Mouse (Mus musculus): ENCODE data around the gene Rnf43. TPM values are rescaled to one million over a fixed set of nuclear protein-coding genes. Genes with fewer than 3 reads are reported as not detected.

Gene Rnf43
- polyA plus RNA-seq, 1 experiment from 2014 or later = 4.4 TPM

- peak within 1 kb of the TSS; percentile 79 for H3K9ac ChIP-seq
- peaks cover 20% of the 10 kb centered on the region for H3K36me3 ChIP-seq
- H3K9me3 ChIP-seq (replicated peaks) = no peaks in the 10 kb centered on the region
- ATAC-seq (ENCODE audit: low FRiP score) = peak; percentile 93
- WGBS = under 1% methylated on average over 57 of the region's 57 CpGs
- H3K4me1 ChIP-seq = peaks cover 25% of the 10 kb centered on the region
- peak within 1 kb of the TSS; percentile 82 for H3K4me2 ChIP-seq (replicated peaks)
- H3K27me3 ChIP-seq = peaks cover 14% of the 10 kb centered on the region
- H3K27ac ChIP-seq = peak within 1 kb of the TSS; percentile 75
- peak within 1 kb of the TSS; percentile 69 for H3K4me3 ChIP-seq
Observed at GRCm38 (mm10) chr11:87737175-87737740, 74.7 kb downstream of the Rnf43 start, which contains the start of gene Supt4a. Supt4a (plus strand) TSS chr11:87737552.

GRCm38 (mm10) chr11:87743691-87744090 lies 81.2 kb downstream of the Rnf43 start:
- H3K36me3 ChIP-seq = peaks cover 48% of the 10 kb centered on the region
- no peak overlapping the region for H3K4me2 ChIP-seq (replicated peaks)
- H3K9me3 ChIP-seq (replicated peaks) = no peaks in the 10 kb centered on the region
- H3K4me3 ChIP-seq = no peak overlapping the region
- H3K9ac ChIP-seq = no peak overlapping the region
- no peaks in the 10 kb centered on the region for H3K27me3 ChIP-seq
- no peaks in the 10 kb centered on the region for H3K4me1 ChIP-seq
- H3K27ac ChIP-seq = no peak overlapping the region
- 91% methylated on average over 3 of the region's 3 CpGs for WGBS
- ATAC-seq (ENCODE audit: low FRiP score) = no peak

- Histone ChIP-seq H3K36me3 (peaks cover 43% of the 10 kb centered on the region), H3K27ac (no peak overlapping the region)
Observed at GRCm38 (mm10) chr11:87744964-87745363, 82.4 kb downstream of the Rnf43 start.

GRCm38 (mm10) chr11:87745632-87746555 lies 83.4 kb downstream of the Rnf43 start:
- no peaks in the 10 kb centered on the region for H3K27me3 ChIP-seq
- ATAC-seq (ENCODE audit: low FRiP score) = no peak
- no peaks in the 10 kb centered on the region for H3K9me3 ChIP-seq (replicated peaks)
- 84% methylated on average over 9 of the region's 9 CpGs for WGBS
- H3K27ac ChIP-seq = no peak overlapping the region
- H3K36me3 ChIP-seq = peaks cover 36% of the 10 kb centered on the region
- no peak overlapping the region for H3K9ac ChIP-seq
- H3K4me2 ChIP-seq (replicated peaks) = no peak overlapping the region
- H3K4me1 ChIP-seq = no peaks in the 10 kb centered on the region
- H3K4me3 ChIP-seq = no peak overlapping the region

More at GRCm38 (mm10) chr11:87744964-87745363, 82.4 kb downstream of the Rnf43 start:
- no peaks in the 10 kb centered on the region for H3K27me3 ChIP-seq
- no peak overlapping the region for H3K4me2 ChIP-seq (replicated peaks)
- no peak overlapping the region for H3K9ac ChIP-seq
- H3K4me3 ChIP-seq = no peak overlapping the region
- no peaks in the 10 kb centered on the region for H3K4me1 ChIP-seq
- 83% methylated on average over 4 of the region's 4 CpGs for WGBS
- H3K9me3 ChIP-seq (replicated peaks) = no peaks in the 10 kb centered on the region
- ATAC-seq (ENCODE audit: low FRiP score) = no peak

GRCm38 (mm10) chr11:87747312-87747711 lies 84.8 kb downstream of the Rnf43 start:
- Histone ChIP-seq H3K27ac (no peak overlapping the region), H3K9ac (no peak overlapping the region), H3K4me1 (no peaks in the 10 kb centered on the region), H3K36me3 (peaks cover 27% of the 10 kb centered on the region), H3K4me2 (replicated peaks) (no peak overlapping the region), H3K4me3 (no peak overlapping the region), H3K9me3 (replicated peaks) (no peaks in the 10 kb centered on the region), H3K27me3 (no peaks in the 10 kb centered on the region)
- no peak for ATAC-seq (ENCODE audit: low FRiP score)
- WGBS = 88% methylated on average over 5 of the region's 5 CpGs

GRCm38 (mm10) chr11:87747716-87748115 lies 85.2 kb downstream of the Rnf43 start:
- H3K4me2 ChIP-seq (replicated peaks) = no peak overlapping the region
- H3K27me3 ChIP-seq = no peaks in the 10 kb centered on the region
- H3K27ac ChIP-seq = no peak overlapping the region
- H3K4me3 ChIP-seq = no peak overlapping the region
- 90% methylated on average over 7 of the region's 7 CpGs for WGBS
- H3K9ac ChIP-seq = no peak overlapping the region
- H3K9me3 ChIP-seq (replicated peaks) = no peaks in the 10 kb centered on the region
- no peak for ATAC-seq (ENCODE audit: low FRiP score)
- H3K4me1 ChIP-seq = no peaks in the 10 kb centered on the region
- H3K36me3 ChIP-seq = peaks cover 23% of the 10 kb centered on the region

GRCm38 (mm10) chr11:87748132-87749119 lies 85.9 kb downstream of the Rnf43 start:
- H3K36me3 ChIP-seq = peaks cover 18% of the 10 kb centered on the region
- no peak for ATAC-seq (ENCODE audit: low FRiP score)

GRCm38 (mm10) chr11:87749192-87750042 lies 86.9 kb downstream of the Rnf43 start:
- Histone ChIP-seq H3K9ac (no peak overlapping the region), H3K4me1 (no peaks in the 10 kb centered on the region), H3K27me3 (no peaks in the 10 kb centered on the region; the same call in 1 of the 2 replicates), H3K4me3 (no peak overlapping the region), H3K36me3 (peaks cover 9% of the 10 kb centered on the region), H3K4me2 (replicated peaks) (no peak overlapping the region), H3K9me3 (replicated peaks) (no peaks in the 10 kb centered on the region), H3K27ac (no peak overlapping the region)
- ATAC-seq (ENCODE audit: low FRiP score) = no peak
- 57% methylated on average over 18 of the region's 18 CpGs for WGBS

More at GRCm38 (mm10) chr11:87748132-87749119, 85.9 kb downstream of the Rnf43 start:
- no peaks in the 10 kb centered on the region for H3K9me3 ChIP-seq (replicated peaks)
- no peaks in the 10 kb centered on the region; the same call in 1 of the 2 replicates for H3K27me3 ChIP-seq
- no peak overlapping the region for H3K27ac ChIP-seq
- H3K4me3 ChIP-seq = no peak overlapping the region
- WGBS = 39% methylated on average over 19 of the region's 19 CpGs
- 0 out of 2 replicates have a peak overlapping the region, but pooled peaks have one; percentile 6 for H3K4me2 ChIP-seq (replicated peaks)
- no peaks in the 10 kb centered on the region for H3K4me1 ChIP-seq
- H3K9ac ChIP-seq = no peak overlapping the region

- H3K4me1 ChIP-seq = no peaks in the 10 kb centered on the region
- ATAC-seq (ENCODE audit: low FRiP score) = no peak
Observed at GRCm38 (mm10) chr11:87750043-87750421, 87.5 kb downstream of the Rnf43 start.

GRCm38 (mm10) chr11:87750521-87750920 lies 88.0 kb downstream of the Rnf43 start:
- Histone ChIP-seq H3K4me1 (no peaks in the 10 kb centered on the region), H3K9ac (no peak overlapping the region), H3K36me3 (no peaks in the 10 kb centered on the region), H3K4me2 (replicated peaks) (no peak overlapping the region), H3K4me3 (no peak overlapping the region), H3K27me3 (no peaks in the 10 kb centered on the region; the same call in 1 of the 2 replicates), H3K27ac (no peak overlapping the region), H3K9me3 (replicated peaks) (no peaks in the 10 kb centered on the region)
- 69% methylated on average over 3 of the region's 3 CpGs for WGBS
- ATAC-seq (ENCODE audit: low FRiP score) = no peak

More at GRCm38 (mm10) chr11:87750043-87750421, 87.5 kb downstream of the Rnf43 start:
- H3K4me2 ChIP-seq (replicated peaks) = no peak overlapping the region
- peaks cover 4% of the 10 kb centered on the region; the same call in 1 of the 2 replicates for H3K36me3 ChIP-seq
- H3K27me3 ChIP-seq = no peaks in the 10 kb centered on the region; the same call in 1 of the 2 replicates
- no peaks in the 10 kb centered on the region for H3K9me3 ChIP-seq (replicated peaks)
- no peak overlapping the region for H3K27ac ChIP-seq
- 83% methylated on average over 11 of the region's 11 CpGs for WGBS
- H3K4me3 ChIP-seq = no peak overlapping the region
- no peak overlapping the region for H3K9ac ChIP-seq

- Histone ChIP-seq H3K9ac (no peak overlapping the region), H3K36me3 (no peaks in the 10 kb centered on the region), H3K4me1 (no peaks in the 10 kb centered on the region), H3K27me3 (no peaks in the 10 kb centered on the region; the same call in 1 of the 2 replicates), H3K4me2 (replicated peaks) (no peak overlapping the region), H3K9me3 (replicated peaks) (no peaks in the 10 kb centered on the region), H3K27ac (no peak overlapping the region), H3K4me3 (no peak overlapping the region)
- no peak for ATAC-seq (ENCODE audit: low FRiP score)
- WGBS = 90% methylated on average over 8 of the region's 8 CpGs
Observed at GRCm38 (mm10) chr11:87751031-87751430, 88.5 kb downstream of the Rnf43 start.
